ENCODE assay signal across 9 mouse cellular contexts in the genomic region with DNA sequence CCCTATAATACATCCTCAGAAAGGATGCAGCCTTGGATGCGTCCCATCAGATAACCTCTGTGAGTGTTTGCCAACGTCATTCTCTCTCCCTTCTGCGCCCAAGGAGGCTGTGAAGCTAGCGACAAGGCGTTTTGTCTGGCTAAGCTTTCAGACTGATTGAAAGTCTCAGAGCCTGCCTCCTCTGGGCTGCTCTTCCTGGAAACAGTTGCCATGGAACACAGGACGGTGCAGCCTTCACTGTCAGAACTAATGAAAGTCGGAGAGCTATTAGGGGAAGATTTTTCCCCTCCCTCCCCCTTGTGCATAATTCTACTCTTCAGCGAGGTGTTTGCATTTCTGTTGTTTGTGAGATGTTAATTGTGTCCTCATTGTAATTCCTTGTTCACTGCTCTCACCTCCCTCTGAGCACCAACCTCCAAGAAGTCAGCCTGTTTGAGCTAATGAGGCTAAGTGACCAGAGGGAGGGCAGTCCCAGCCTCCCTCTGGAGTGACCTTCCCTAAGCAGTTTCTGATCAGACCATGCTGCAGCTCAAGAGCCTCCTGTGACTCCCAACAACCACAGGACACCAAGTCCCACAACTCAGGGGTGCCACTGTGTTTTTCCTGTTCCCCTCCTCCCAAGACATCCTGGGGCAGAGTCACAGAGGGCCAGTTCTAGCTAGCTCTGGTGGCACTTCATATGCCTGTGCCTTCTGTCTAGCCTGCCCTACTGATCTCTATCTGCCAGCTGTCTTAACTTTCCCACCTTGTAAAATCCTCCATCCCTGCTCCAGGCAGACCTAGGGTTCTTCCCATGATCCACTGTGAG. TPM values are rescaled to one million over a fixed set of nuclear protein-coding genes. Genes with fewer than 3 reads are reported as not detected.
DNase-seq lines count a peak whose midpoint lies in the region; ATAC-seq and TF ChIP-seq lines count a peak whose summit lies in the region.
"Had no signal": no experiment of that assay in that cellular context is flagged by ENCODE, and none has a peak within 500 bp of the region (broad histone marks: within the 10 kb centered on the region; RNA-seq: fewer than 3 reads in every experiment).

No protein-coding gene starts in this region.

- peak overlapping the region; percentile 73 for H3K27ac ChIP-seq in forebrain, postnatal 0 days (ENCODE audit: low read depth, low read length)
- H3K27ac ChIP-seq in kidney, embryonic 14.5 days (ENCODE audit: low read depth, low read length) = no peak overlapping the region

- peak; percentile 98 for ATAC-seq in forebrain, postnatal 0 days
- ATAC-seq in kidney, embryonic 14.5 days (ENCODE audit: low FRiP score, low TSS enrichment) = no peak

- no peak overlapping the region for H3K4me3 ChIP-seq in forebrain, postnatal 0 days (ENCODE audit: low read depth, low read length)
- H3K4me3 ChIP-seq in kidney, embryonic 14.5 days (ENCODE audit: low read length) = no peak overlapping the region
- H3K4me3 ChIP-seq: myocyte had no signal

- no peak for TF ChIP-seq CTCF in forebrain, postnatal 0 days (IDR thresholded peaks at IDR 0.05; ENCODE audit: low read depth)

- peaks cover 12% of the 10 kb centered on the region; the same call in 1 of the 2 replicates for H3K4me1 ChIP-seq in forebrain, postnatal 0 days (ENCODE audit: insufficient read depth)
- no peaks in the 10 kb centered on the region for H3K4me1 ChIP-seq in kidney, embryonic 14.5 days (ENCODE audit: control insufficient read depth, insufficient read depth, low read length)

- H3K9me3 ChIP-seq in forebrain, postnatal 0 days (ENCODE audit: low read length) = no peaks in the 10 kb centered on the region
- H3K9me3 ChIP-seq in kidney, embryonic 14.5 days (ENCODE audit: control insufficient read depth, low read length) = no peaks in the 10 kb centered on the region

- H3K4me2 ChIP-seq in forebrain, postnatal 0 days (ENCODE audit: low read depth) = no peak overlapping the region
- H3K4me2 ChIP-seq in kidney, embryonic 14.5 days (replicated peaks; ENCODE audit: low read depth, low read length) = no peak overlapping the region

- peak; percentile 58 to 83 for DNase-seq in adrenal gland, adult (ENCODE audit: inconsistent age in 2 of 2, low spot score in 1 of 2)
- no peak for DNase-seq in adrenal gland, adult 18-20 months (ENCODE audit: low spot score in 2 of 2)
- DNase-seq in forebrain, postnatal 0 days = peak; percentile 70
- DNase-seq in layer of hippocampus, postnatal 36 days = peak; percentile 19 to 24
- DNase-seq in right cerebral cortex, adult 18-20 months = peak; percentile 57
- no peak for DNase-seq in thymus, postnatal 25 days
- DNase-seq in lung, postnatal 10 days = no peak

- no peaks in the 10 kb centered on the region for H3K27me3 ChIP-seq in forebrain, postnatal 0 days (ENCODE audit: insufficient read depth, low read length)
- H3K27me3 ChIP-seq in kidney, embryonic 14.5 days (ENCODE audit: control insufficient read depth, insufficient read depth, low read length) = no peaks in the 10 kb centered on the region

- no peaks in the 10 kb centered on the region for H3K36me3 ChIP-seq in forebrain, postnatal 0 days (ENCODE audit: insufficient read depth)
- no peaks in the 10 kb centered on the region for H3K36me3 ChIP-seq in kidney, embryonic 14.5 days (ENCODE audit: control insufficient read depth, insufficient read depth, low read length)

- peak overlapping the region; percentile 22; the same call in 1 of the 2 replicates for H3K9ac ChIP-seq in forebrain, postnatal 0 days
- no peak overlapping the region for H3K9ac ChIP-seq in kidney, embryonic 14.5 days (ENCODE audit: low read depth, low read length)

- 0% methylated on average over 8 of the region's 8 CpGs for WGBS in forebrain, postnatal 0 days
- WGBS in kidney, embryonic 14.5 days = 6% methylated on average over 8 of the region's 8 CpGs

RNA-seq across cellular contexts. Expression of a gene that starts 37.3 kb away (rescaled TPM):
- under 1 TPM in 1 of 2 experiments, not detected in 1; 0.17 TPM for total RNA-seq in adrenal gland, adult 18-20 months (2021)
- total RNA-seq in forebrain, postnatal 0 days (2014; rRNA removed) = not detected in 2 replicates
- polyA plus RNA-seq in forebrain, postnatal 0 days (2015; fragmentation: Nextera tagmentation; extraction: Ambion mirVana) = 0.23 TPM in 1 of 2 replicates, not detected in the other
- under 1 TPM; 0.15 to 0.18 TPM for total RNA-seq in layer of hippocampus, postnatal 36 days (2021)
- not detected in 2 replicates for polyA plus RNA-seq in kidney, embryonic 14.5 days (2014; fragmentation: Nextera tagmentation; extraction: Ambion mirVana)
- polyA plus RNA-seq: myocyte had no signal

Comparison
In these comparisons a context has a peak if more than half of its experiments do, and no peak if none do; other contexts are left out.
1. DNase-seq: peak in adrenal gland, adult (2 of 2), forebrain, postnatal 0 days (single experiment), layer of hippocampus, postnatal 36 days (2 of 2) and right cerebral cortex, adult 18-20 months (single experiment); none in adrenal gland, adult 18-20 months (0 of 2), thymus, postnatal 25 days (single experiment) and lung, postnatal 10 days (single experiment).